Mouse (Mus musculus) c-Kit-positive CD71-positive TER-119-negative erythroid progenitor cells, embryonic 14.5 days (primary cell): Measurements from ENCODE around the gene Usp10.

Experiments
- DNase-seq: peaks from one replicate; pipeline ENCODE4 v3.0.0-alpha.2; 2013; ENCODE audit warnings: low read depth

Usp10 gene

GRCm38 (mm10) chr8:119915298-119915697, 5.1 kb downstream of the Usp10 start:
- DNase-seq = no peak

- no peak for DNase-seq
Observed at GRCm38 (mm10) chr8:119916237-119916892, 6.2 kb downstream of the Usp10 start.

DNA sequence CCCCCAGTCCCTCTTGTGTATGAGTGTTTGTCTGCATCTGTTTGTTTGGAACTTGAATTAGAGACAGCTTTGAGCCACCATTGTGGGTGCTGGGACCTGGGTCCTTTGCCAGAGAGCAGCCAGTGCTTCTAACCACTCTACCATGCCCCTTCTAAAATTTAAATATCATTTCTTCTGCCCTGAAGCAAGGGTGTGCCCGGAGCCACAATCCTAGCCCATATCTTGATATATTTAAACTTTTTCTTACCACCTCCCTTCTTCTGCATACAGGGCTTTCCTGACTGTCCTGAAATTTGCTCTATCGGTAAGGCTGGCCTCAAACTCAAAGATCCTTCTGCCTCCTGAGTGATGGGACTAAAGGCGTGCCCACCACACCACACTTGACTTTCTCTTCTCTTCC, 7.3 kb downstream of the Usp10 start:
- DNase-seq = no peak

GRCm38 (mm10) chr8:119918155-119918567, 8.0 kb downstream of the Usp10 start:
- DNase-seq = no peak

GRCm38 (mm10) chr8:119923259-119923658, 13.1 kb downstream of the Usp10 start:
- no peak for DNase-seq

GRCm38 (mm10) chr8:119925428-119925827, 15.3 kb downstream of the Usp10 start:
- DNase-seq = no peak

GRCm38 (mm10) chr8:119926474-119926873, 16.3 kb downstream of the Usp10 start:
- DNase-seq = no peak

GRCm38 (mm10) chr8:119927422-119928092, 17.4 kb downstream of the Usp10 start:
- DNase-seq = no peak

- no peak for DNase-seq
Observed at GRCm38 (mm10) chr8:119931317-119931716, 21.2 kb downstream of the Usp10 start.

DNA sequence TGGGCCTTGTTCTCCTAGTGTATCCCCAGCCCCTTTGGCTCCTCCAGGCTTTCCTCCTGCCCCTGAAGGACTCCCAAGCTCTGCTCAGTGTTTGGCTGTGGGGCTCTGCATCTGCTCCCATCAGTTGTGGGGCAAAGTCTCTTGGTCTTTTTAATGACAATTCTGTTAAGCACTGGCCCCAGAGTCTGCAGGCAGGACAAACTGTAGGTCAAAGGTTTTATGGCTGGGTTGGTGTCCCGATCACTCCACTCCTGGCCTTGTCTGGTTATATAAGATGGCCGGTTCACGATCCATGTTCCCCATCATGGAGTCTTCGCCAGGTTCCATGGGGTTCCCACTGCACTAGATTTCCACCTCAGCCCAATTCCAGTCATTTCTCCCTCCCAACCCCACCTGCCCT, 23.5 kb downstream of the Usp10 start:
- DNase-seq = no peak

DNA sequence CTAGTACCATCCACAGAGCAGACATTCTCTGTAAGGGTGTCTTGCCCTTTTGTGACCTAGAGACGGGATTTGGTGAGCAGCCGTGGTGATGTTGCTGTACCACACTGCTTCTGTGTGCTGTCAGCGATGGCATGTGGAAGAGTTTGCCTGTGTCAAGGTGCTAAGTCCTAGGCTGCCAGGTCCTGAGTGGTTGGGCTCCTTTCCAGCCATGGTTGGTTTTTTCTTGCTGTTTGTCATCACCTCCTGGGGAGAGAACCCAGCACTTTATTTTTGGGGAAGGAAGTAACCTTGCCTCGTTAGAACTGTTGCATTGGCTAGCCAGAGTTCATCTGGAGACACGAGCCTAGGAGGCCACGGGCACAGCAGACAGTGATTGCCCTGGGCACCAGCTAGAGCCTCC, 25.4 kb downstream of the Usp10 start:
- DNase-seq = no peak

- no peak for DNase-seq
Observed at GRCm38 (mm10) chr8:119938481-119938880, 28.3 kb downstream of the Usp10 start.

DNA sequence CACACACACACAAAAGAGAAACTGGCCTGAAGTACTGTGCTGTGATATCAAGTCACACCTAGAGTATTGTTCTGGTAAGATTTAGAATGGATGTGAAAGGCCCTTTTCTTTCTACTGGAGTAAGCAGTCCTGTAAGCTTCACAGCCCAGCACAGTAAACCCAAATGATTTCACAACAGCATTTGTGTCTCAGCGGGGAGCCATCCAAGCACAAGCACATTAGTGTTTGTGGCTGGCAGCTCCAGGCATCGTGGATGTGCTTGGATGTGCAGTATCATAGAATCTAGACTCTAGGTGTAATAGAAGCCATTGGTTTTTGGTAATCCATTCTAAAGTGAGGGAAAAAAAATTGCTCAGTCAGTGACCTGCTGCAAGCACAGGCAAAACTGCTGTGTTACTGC, 29.2 kb downstream of the Usp10 start:
- no peak for DNase-seq

DNA sequence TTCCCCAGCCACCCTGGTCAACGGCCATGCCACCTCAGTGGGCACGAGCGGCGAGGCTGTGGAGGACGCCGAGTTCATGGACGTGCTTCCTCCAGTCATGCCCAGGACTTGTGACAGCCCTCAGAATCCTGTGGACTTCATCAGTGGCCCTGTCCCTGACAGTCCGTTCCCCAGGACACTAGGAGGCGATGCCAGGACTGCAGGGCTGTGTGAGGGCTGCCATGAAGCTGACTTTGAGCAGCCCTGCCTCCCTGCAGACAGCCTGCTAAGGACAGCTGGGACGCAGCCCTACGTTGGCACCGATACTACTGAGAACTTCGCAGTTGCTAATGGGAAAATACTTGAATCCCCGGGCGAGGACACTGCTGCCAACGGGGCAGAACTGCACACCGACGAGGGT, 31.3 kb downstream of the Usp10 start:
- DNase-seq = no peak

DNA sequence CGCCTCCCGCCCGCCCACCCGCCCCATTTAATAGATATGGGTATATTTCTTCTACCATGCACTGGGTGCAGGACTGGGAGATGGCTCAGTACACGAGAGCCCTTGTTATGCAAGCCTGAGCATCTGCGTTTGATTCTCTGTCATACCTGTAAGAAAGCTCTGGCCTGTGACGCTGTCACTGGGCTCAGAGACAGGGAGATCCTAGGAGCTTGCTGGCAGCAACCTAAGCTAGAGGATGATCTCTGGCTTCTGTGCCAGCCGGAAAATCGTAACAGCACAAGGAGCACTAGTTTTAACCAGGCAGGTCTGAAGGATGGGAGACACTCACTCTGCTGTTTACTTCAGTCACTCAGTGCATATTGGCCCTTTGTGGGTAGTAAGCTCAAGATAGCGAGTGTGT, 33.5 kb downstream of the Usp10 start:
- no peak for DNase-seq

- peak; percentile 51 for DNase-seq
Observed at GRCm38 (mm10) chr8:119944096-119944811, 34.1 kb downstream of the Usp10 start.

DNA sequence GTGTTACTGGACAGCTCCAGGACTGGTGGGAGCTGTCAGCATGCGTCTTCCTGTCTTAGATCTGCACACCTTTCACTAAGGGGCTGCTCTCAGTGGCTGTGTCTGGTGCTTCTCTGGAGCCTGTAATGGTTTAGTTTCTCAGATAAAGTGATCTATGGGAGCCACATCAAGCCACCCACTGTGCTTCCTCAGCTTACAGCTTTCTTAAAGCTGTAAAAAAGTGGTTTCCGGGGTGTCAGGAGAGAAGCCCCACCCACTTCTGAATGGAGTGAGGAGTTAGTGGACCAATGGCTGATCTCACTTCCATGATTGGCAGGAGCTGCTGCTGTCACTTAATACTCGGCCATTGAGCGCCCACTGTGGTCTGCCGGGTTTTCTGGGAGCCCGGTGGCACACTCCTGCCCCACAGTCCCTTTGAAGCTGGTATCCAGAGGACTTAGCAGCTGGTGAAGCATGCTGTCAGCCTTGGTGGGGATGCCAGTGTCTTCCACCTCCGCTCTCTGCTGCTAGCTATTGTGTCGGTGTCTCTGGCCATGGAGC, 36.2 kb downstream of the Usp10 start:
- DNase-seq = no peak

- DNase-seq = no peak
Observed at GRCm38 (mm10) chr8:119947653-119948052, 37.5 kb downstream of the Usp10 start.

- DNase-seq = no peak
Observed at GRCm38 (mm10) chr8:119948340-119948739, 38.2 kb downstream of the Usp10 start.

- DNase-seq = no peak
Observed at GRCm38 (mm10) chr8:119952282-119952681, 42.1 kb downstream of the Usp10 start.

GRCm38 (mm10) chr8:119952747-119953146, 42.6 kb downstream of the Usp10 start:
- no peak for DNase-seq

DNA sequence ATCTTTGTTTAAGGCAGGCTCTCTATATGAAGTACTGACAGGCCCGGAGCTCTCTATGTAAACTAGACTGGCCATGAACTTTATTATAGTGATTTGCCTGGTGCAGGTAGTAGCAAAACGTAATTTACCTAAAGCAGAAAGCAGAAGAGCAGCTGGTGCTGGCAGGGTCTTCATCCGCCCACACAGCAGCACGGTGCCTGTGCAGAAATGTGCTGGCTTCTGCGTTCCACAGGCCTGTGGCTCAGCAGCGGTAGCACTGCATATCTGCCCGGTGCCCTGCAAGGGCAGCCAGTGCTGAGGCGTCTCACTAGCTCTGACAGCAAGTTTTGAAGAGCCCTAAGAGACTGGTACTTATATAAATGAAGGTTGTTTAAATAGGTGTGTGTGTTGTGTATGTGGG, 45.2 kb downstream of the Usp10 start:
- no peak for DNase-seq

DNA sequence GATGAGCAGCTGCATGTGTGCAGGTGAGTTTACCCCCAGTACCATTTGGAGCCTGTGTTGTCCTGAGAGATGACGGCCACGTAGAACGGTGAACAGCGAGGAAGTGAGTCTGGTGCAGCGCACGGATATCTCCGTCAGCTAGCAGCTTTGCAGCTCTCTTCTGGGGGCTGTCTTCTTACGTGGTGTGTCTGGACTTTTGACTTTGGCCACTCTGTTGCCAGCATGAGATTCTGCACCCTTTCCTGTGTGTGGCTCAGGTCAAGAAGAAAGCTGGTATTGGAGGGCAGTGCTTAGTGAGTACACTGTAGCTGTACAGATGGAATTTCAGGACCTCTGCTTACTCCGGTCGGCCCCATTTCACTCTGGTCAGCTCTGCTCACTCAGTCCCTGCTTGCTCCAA, 47.9 kb downstream of the Usp10 start:
- DNase-seq = no peak
